Mouse (Mus musculus) embryonic facial prominence, embryonic 10.5 days (tissue): Measurements from ENCODE around the gene Podxl. TPM values are rescaled to one million over a fixed set of nuclear protein-coding genes. Genes with fewer than 3 reads are reported as not detected.
A peak's percentile ranks its signal among the peaks of the same experiment; 100 is the strongest.
"Not testable (repeated sequence)": the region's sequence is repeated elsewhere in the genome, so short reads cannot be mapped to it uniquely, and the experiment has no call there.

Experiments used
- DNase-seq: peaks from one replicate; pipeline ENCODE4 v3.0.0-alpha.2; 2017; ENCODE audit warnings: low spot score
- H3K27ac ChIP-seq: fragments of 300-500 bp; sonication (generic); replicated peaks from 2 replicates; pipeline ENCODE4 v1.5.1; 2016; ENCODE audit warnings: mild to moderate bottlenecking
- H3K27me3 ChIP-seq: fragments of 300-500 bp; sonication (generic); replicated peaks from 2 replicates; pipeline ENCODE4 v1.6.1; 2016; ENCODE audit warnings: low read depth, mild to moderate bottlenecking; ENCODE audit not compliant: poor library complexity, severe bottlenecking
- H3K36me3 ChIP-seq: fragments of 300-500 bp; sonication (generic); replicated peaks from 2 replicates; pipeline ENCODE4 v1.6.1; 2016; ENCODE audit warnings: mild to moderate bottlenecking, moderate library complexity
- H3K4me1 ChIP-seq: fragments of 300-500 bp; sonication (generic); 2 replicates; pipeline ENCODE4 v1.6.1; 2016
- H3K4me3 ChIP-seq: fragments of 300-500 bp; sonication (generic); 2 replicates; pipeline ENCODE4 v1.5.1; 2016; ENCODE audit warnings: mild to moderate bottlenecking, moderate library complexity
- H3K9me3 ChIP-seq: fragments of 300-500 bp; sonication (generic); 2 replicates; pipeline ENCODE4 v1.6.1; 2016; ENCODE audit warnings: mild to moderate bottlenecking
- WGBS: fragments of 180-500 bp; shearing (Covaris S2); methylation state at CpG from one replicate; pipeline ENCODE4 v1.1.7; 2016; 5-methylcytosine and 5-hydroxymethylcytosine counted together
- polyA plus RNA-seq: library from polyadenylated mRNA; unstranded; fragments of >200 nt; fragmentation: Nextera tagmentation; extraction: Ambion mirVana; gene quantifications from 2 replicates; pipeline ENCODE4 v1.2.1, GENCODE M21; 2016

The Podxl gene
- polyA plus RNA-seq, 1 experiment from 2014 or later, result 16.6 TPM

- DNase-seq, result peak; percentile 34
- no peaks in the 10 kb centered on the region for H3K9me3 ChIP-seq
- H3K4me1 ChIP-seq, result peaks cover 61% of the 10 kb centered on the region
- 3% methylated on average over 16 of the region's 16 CpGs for WGBS
- H3K4me3 ChIP-seq, result peak overlapping the region; percentile 63
- peak overlapping the region; percentile 84 for H3K27ac ChIP-seq
- peaks cover 93% of the 10 kb centered on the region for H3K27me3 ChIP-seq
- no peaks in the 10 kb centered on the region for H3K36me3 ChIP-seq
Measured at GRCm38 (mm10) chr6:31562371-31563080, 1.3 kb downstream of the Podxl start.

- WGBS, result 35% methylated on average over 3 of the region's 3 CpGs
- DNase-seq, H3K9me3 ChIP-seq, H3K36me3 ChIP-seq, H3K27ac ChIP-seq: not testable (repeated sequence)
- Histone ChIP-seq H3K4me1 (peaks cover 56% of the 10 kb centered on the region), H3K4me3 (peak overlapping the region; percentile 63), H3K27me3 (peaks cover 87% of the 10 kb centered on the region)
Measured at GRCm38 (mm10) chr6:31561948-31562347, 1.8 kb downstream of the Podxl start.

- Histone ChIP-seq H3K36me3 (no peaks in the 10 kb centered on the region), H3K4me3 (peak overlapping the region; percentile 20; the same call in 1 of the 2 replicates), H3K9me3 (no peaks in the 10 kb centered on the region), H3K4me1 (peaks cover 56% of the 10 kb centered on the region), H3K27ac (peak overlapping the region; percentile 40; the same call in 1 of the 2 replicates), H3K27me3 (peaks cover 73% of the 10 kb centered on the region)
- WGBS, result 6% methylated on average over 13 of the region's 13 CpGs
- peak; percentile 21 for DNase-seq
Measured at GRCm38 (mm10) chr6:31560138-31560959, 3.4 kb downstream of the Podxl start.

- H3K9me3 ChIP-seq, result no peaks in the 10 kb centered on the region
- peaks cover 35% of the 10 kb centered on the region for H3K27me3 ChIP-seq
- no peak overlapping the region for H3K4me3 ChIP-seq
- peaks cover 24% of the 10 kb centered on the region for H3K4me1 ChIP-seq
- H3K27ac ChIP-seq, result no peak overlapping the region
- 81% methylated on average over 7 of the region's 7 CpGs for WGBS
- no peak for DNase-seq
- H3K36me3 ChIP-seq, result no peaks in the 10 kb centered on the region
Measured at GRCm38 (mm10) chr6:31556460-31557100, 7.2 kb downstream of the Podxl start.

- H3K27me3 ChIP-seq, result no peaks in the 10 kb centered on the region
- H3K36me3 ChIP-seq, result no peaks in the 10 kb centered on the region
- H3K9me3 ChIP-seq, result no peaks in the 10 kb centered on the region
- peak; percentile 17 for DNase-seq
- 66% methylated on average over 22 of the region's 22 CpGs for WGBS
- H3K4me3 ChIP-seq, result no peak overlapping the region
- H3K4me1 ChIP-seq, result peaks cover 29% of the 10 kb centered on the region
- no peak overlapping the region; the same call in 1 of the 2 replicates for H3K27ac ChIP-seq
Measured at GRCm38 (mm10) chr6:31550876-31551532, 12.8 kb downstream of the Podxl start.

GRCm38 (mm10) chr6:31549361-31550051 lies 14.3 kb downstream of the Podxl start:
- Histone ChIP-seq H3K4me3 (no peak overlapping the region), H3K27ac (no peak overlapping the region), H3K4me1 (peaks cover 34% of the 10 kb centered on the region), H3K9me3 (no peaks in the 10 kb centered on the region), H3K27me3 (no peaks in the 10 kb centered on the region), H3K36me3 (no peaks in the 10 kb centered on the region)
- WGBS, result 70% methylated on average over 5 of the region's 5 CpGs
- DNase-seq, result no peak

- Histone ChIP-seq H3K27me3 (no peaks in the 10 kb centered on the region), H3K4me3 (no peak overlapping the region), H3K36me3 (0 out of 2 replicates have a peak, but pooled peaks cover 6% of the 10 kb centered on the region), H3K27ac (no peak overlapping the region), H3K9me3 (no peaks in the 10 kb centered on the region), H3K4me1 (peaks cover 25% of the 10 kb centered on the region)
- 72% methylated on average over 4 of the region's 4 CpGs for WGBS
- no peak for DNase-seq
Measured at GRCm38 (mm10) chr6:31544318-31544717, 19.5 kb downstream of the Podxl start.

- WGBS, result 90% methylated on average over 6 of the region's 6 CpGs
- Histone ChIP-seq H3K27ac (no peak overlapping the region), H3K4me1 (peaks cover 17% of the 10 kb centered on the region), H3K36me3 (0 out of 2 replicates have a peak, but pooled peaks cover 6% of the 10 kb centered on the region), H3K9me3 (no peaks in the 10 kb centered on the region), H3K27me3 (no peaks in the 10 kb centered on the region), H3K4me3 (no peak overlapping the region)
- no peak for DNase-seq
Measured at GRCm38 (mm10) chr6:31540018-31540417, 23.8 kb downstream of the Podxl start.

GRCm38 (mm10) chr6:31538112-31538511 lies 25.7 kb downstream of the Podxl start:
- WGBS, result 98% methylated on average over 1 of the region's 1 CpGs
- Histone ChIP-seq H3K4me1 (peaks cover 5% of the 10 kb centered on the region; the same call in 1 of the 2 replicates), H3K4me3 (no peak overlapping the region), H3K27ac (no peak overlapping the region), H3K9me3 (no peaks in the 10 kb centered on the region), H3K36me3 (0 out of 2 replicates have a peak, but pooled peaks cover 6% of the 10 kb centered on the region), H3K27me3 (no peaks in the 10 kb centered on the region)
- DNase-seq, result no peak

- Histone ChIP-seq H3K36me3 (0 out of 2 replicates have a peak, but pooled peaks cover 6% of the 10 kb centered on the region), H3K27ac (no peak overlapping the region), H3K27me3 (no peaks in the 10 kb centered on the region), H3K9me3 (no peaks in the 10 kb centered on the region), H3K4me3 (no peak overlapping the region), H3K4me1 (no peaks in the 10 kb centered on the region)
- no peak for DNase-seq
- WGBS, result 83% methylated on average over 4 of the region's 4 CpGs
Measured at GRCm38 (mm10) chr6:31537193-31537592, 26.6 kb downstream of the Podxl start.

- Histone ChIP-seq H3K4me1 (no peaks in the 10 kb centered on the region), H3K4me3 (no peak overlapping the region), H3K27me3 (no peaks in the 10 kb centered on the region), H3K9me3 (no peaks in the 10 kb centered on the region), H3K36me3 (no peaks in the 10 kb centered on the region), H3K27ac (no peak overlapping the region)
- DNase-seq, result no peak
- 96% methylated on average over 5 of the region's 5 CpGs for WGBS
Measured at GRCm38 (mm10) chr6:31534705-31535104, 29.1 kb downstream of the Podxl start.
